Mouse (Mus musculus) layer of hippocampus, adult 18-20 months (tissue): ENCODE data around the gene Emilin3. TPM values are rescaled to one million over a fixed set of nuclear protein-coding genes. Genes with fewer than 3 reads are reported as not detected.

Experiments
- DNase-seq, 2 experiments: peaks; one replicate each; pipeline ENCODE4 v3.0.0; 2022; ENCODE audit warnings: low spot score in 2 of 2
- total RNA-seq, 2 experiments: library from RNA; stranded (reverse); gene quantifications; 2 replicates each; pipeline ENCODE4 v1.2.3; 2021

Emilin3 gene
- total RNA-seq, 2 experiments from 2014 or later = 0.18 to 0.25 TPM

DNA sequence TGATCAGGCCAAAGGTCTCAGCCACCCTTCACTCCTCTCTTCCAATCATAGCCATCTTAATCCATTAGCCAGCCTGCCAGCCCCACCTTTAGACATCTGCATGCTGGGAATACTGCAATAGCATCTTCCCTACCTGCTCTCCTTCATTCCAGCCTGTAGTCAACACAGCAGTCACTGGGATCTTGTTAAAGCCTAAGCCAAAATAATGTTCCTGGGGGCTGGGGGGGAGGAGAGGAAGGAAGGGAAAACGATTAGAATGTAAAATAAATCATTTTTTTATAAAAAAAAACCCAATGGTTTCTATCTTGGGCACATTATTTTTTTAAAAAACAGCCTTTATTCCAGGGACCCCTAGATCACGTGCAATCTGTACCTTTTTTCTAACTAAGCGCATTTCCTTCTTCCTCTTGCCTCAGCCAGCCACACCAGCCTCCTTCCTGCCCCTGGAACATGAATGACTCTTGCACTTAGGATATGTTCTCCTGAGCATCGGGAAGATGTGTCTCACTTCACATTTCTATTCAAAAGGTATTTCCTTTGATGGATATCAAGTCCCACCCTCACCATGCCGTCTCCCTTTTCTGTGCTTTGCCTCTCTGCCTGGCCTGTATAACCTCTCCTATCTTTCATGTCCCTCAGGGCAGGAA lies 37.8 kb downstream of the Emilin3 start:
- no peak for DNase-seq

DNA sequence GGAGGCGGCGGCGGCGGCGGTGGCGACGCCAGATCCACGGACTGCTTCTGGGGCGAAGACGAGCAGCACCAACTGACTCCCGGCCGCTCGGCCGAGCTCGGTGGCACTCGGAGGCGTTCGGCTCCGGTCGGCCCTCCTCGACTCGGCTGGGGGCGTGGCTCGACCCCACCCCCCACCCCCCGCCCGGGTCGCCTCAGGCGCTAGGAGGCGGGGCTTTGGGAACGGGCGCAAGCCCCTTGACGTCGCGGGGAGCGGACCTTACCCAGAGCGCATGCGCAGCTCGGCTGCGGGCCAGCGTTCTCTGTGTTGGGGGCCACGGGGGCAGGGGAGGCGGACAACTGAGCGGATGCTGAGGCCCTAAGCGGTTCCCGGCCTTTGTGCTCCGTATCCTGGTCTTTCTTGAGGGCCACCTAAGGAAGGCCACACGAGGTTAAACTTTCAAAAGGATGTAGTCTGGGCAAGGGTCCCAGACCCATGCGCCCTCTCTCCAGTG lies 39.2 kb downstream of the Emilin3 start, which contains the start of gene Zhx3:
Gene Zhx3, minus strand, starts transcription at position 109 of the 493 bp plus-strand sequence.
- peak; percentile 84 to 93 for DNase-seq

DNA sequence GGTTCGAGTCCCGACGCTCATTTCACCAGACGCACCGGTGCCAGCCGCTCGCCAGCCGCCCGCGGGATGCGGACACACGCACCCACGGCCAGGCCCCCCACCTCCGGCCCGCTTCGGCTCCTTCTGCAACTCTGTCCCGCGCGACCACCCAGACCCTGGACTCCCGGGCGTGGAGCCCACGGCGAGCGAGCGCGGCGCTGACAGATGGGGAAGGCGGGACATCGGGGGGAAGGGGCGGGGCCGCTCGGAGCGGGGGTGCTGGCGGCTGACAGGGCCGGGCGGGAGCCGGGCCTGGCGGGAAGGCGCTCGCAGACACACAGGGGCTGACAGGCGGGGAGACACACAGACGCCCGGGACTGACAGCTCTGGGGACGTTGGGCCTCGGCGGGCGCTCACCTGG lies 39.7 kb downstream of the Emilin3 start:
- DNase-seq = peak; percentile 57 to 71

DNA sequence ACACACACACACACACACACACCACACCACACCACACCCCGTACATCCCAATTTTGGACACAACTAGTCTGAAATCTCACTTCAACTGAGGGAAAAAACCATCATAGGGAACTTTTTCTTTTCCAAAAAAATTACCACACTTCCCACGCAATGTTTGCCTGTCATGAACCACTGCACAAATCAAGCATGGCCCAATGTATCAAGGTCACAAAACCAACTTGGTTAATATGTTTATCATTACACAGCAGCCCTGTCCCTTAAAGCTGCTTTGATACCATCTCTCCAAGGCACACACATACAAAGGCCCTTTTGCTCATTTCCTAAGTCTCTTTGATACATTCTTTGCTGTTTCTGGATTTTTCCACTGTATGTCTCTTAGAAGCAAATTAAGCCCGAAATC lies 40.8 kb downstream of the Emilin3 start:
- DNase-seq = peak in 1 of 2 experiments; percentile 23

DNA sequence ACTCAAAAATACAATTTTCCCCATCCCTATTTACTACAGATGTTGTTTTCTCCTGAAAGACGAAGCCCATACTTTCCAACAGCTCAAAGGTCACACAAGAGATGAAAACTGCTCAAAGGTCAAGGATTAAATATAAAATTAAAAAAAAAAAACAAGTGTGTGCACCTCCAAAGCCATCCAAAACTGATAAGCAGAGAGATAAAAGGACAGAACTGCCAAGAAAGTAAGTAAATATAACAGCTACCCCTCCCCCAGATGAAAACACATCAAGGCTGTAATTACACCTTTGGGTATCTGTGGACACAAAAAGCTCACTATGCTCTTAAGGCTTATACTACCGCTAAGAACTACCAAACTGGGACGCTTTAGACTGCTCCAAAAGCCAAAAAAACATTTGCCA lies 42.7 kb downstream of the Emilin3 start:
- no peak for DNase-seq

DNA sequence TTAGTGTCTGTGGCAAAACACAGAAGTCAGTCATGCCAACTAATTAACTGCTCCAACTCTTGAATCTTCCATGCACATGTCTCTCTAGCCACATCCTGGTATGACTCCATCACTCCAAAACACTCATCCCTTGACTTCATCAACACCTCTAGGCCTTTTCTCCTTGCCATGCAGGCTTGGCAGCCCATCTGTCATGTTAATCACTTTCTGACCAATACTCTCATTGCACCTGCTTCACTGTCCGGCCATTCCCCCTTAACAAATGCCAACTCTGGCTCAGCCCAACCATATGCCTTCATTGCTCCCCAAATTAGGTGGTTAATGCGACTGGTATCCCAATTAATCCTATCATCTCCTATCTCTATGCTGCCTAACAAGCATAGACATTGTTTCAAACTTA lies 46.9 kb downstream of the Emilin3 start:
- DNase-seq = no peak

DNA sequence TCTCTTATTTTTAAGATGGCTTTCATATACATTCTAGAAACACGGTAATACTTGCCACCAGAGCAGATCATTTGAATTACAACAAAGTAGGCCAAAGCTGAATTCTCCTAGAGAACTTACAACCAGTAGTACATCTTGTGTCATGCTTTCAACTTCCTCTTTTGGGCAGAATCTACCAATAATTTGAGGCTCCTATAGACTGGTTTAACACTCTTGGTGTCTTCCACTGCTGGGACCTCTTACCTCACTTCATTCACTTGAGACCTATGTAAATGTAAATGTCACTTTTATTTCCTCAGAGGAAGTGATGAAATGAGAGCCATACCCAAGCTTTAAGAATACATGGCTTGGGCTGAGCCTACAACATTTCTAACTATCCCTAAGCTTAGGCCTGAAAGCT lies 48.0 kb downstream of the Emilin3 start:
- no peak for DNase-seq

DNA sequence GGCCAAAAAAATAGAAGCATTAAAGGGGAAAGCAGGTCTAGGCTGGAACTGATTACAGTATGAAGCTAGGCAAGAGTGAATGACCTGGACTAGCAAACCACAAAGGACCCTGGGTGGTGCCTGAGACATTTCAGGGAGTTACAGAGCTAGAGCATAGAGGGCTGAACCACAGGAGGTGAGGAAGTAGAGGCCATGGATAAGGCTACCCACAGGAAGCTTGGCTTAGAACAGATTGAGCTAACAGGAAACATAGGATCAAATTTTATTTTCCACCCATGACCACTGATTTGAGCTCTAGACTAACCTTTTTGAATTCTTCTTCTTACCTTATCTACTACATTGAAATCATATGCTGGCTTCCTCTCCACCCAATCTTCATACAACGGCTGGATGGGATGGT lies 51.8 kb downstream of the Emilin3 start:
- DNase-seq = no peak

Other genes with a start within 250 kb of the Emilin3 start
- gene Plcg1, start 181.0 kb downstream of the Emilin3 start, total RNA-seq = 10 to 100 TPM; 90.6 to 99.5 TPM
- 100 to 1,000 TPM in 1 of 2 experiments, 10 to 100 TPM in 1; 99.5 to 101 TPM for gene Zhx3, start 39.3 kb downstream of the Emilin3 start, total RNA-seq
- 1 to 10 TPM in 1 of 2 experiments, under 1 TPM in 1; 0.89 to 1.6 TPM for gene Lpin3, start 31.7 kb downstream of the Emilin3 start, total RNA-seq
- 10 to 100 TPM; 56.1 to 61.2 TPM for gene Chd6, start 196.7 kb upstream of the Emilin3 start, total RNA-seq